Mouse (Mus musculus): ENCODE data around the gene Ccdc173. TPM values are rescaled to one million over a fixed set of nuclear protein-coding genes. Genes with fewer than 3 reads are reported as not detected.

Ccdc173 gene
- polyA plus RNA-seq, 1 experiment from 2014 or later: 3.0 TPM

GRCm38 (mm10) chr2:69716483-69716882 is 72.9 kb downstream of the Ccdc173 start:
- Histone ChIP-seq H3K27ac (no peak overlapping the region), H3K9ac (replicated peaks) (no peak overlapping the region), H3K27me3 (0 out of 2 replicates have a peak, but pooled peaks cover 3% of the 10 kb centered on the region), H3K4me3 (replicated peaks) (no peak overlapping the region), H3K36me3 (no peaks in the 10 kb centered on the region), H3K9me3 (no peaks in the 10 kb centered on the region), H3K4me1 (replicated peaks) (peaks cover 4% of the 10 kb centered on the region; the same call in 1 of the 2 replicates), H3K4me2 (no peak overlapping the region)
- WGBS: 71% methylated on average over 3 of the region's 3 CpGs
- no peak for ATAC-seq (ENCODE audit: insufficient number of reproducible peaks, insufficient read depth, low FRiP score, low TSS enrichment, low read depth)

- H3K9me3 ChIP-seq: no peaks in the 10 kb centered on the region
- peaks cover 4% of the 10 kb centered on the region; the same call in 1 of the 2 replicates for H3K4me1 ChIP-seq (replicated peaks)
- H3K4me3 ChIP-seq (replicated peaks): no peak overlapping the region
- no peak overlapping the region for H3K27ac ChIP-seq
- no peak for ATAC-seq (ENCODE audit: insufficient number of reproducible peaks, insufficient read depth, low FRiP score, low TSS enrichment, low read depth)
- H3K27me3 ChIP-seq: 0 out of 2 replicates have a peak, but pooled peaks cover 3% of the 10 kb centered on the region
- 73% methylated on average over 5 of the region's 5 CpGs for whole genome bisulfite sequencing
- no peaks in the 10 kb centered on the region; the same call in 1 of the 2 replicates for H3K36me3 ChIP-seq
- no peak overlapping the region for H3K9ac ChIP-seq (replicated peaks)
- no peak overlapping the region for H3K4me2 ChIP-seq
Observed at GRCm38 (mm10) chr2:69714126-69714525, 75.2 kb downstream of the Ccdc173 start.

- peak; percentile 29; the same call in 1 of the 2 replicates for ATAC-seq (ENCODE audit: insufficient number of reproducible peaks, insufficient read depth, low FRiP score, low TSS enrichment, low read depth)
- peak overlapping the region; percentile 76 for H3K4me2 ChIP-seq
- no peaks in the 10 kb centered on the region; the same call in 1 of the 2 replicates for H3K36me3 ChIP-seq
- 0 out of 2 replicates have a peak, but pooled peaks cover 3% of the 10 kb centered on the region for H3K27me3 ChIP-seq
- no peak overlapping the region for H3K9ac ChIP-seq (replicated peaks)
- H3K4me3 ChIP-seq (replicated peaks): peak overlapping the region; percentile 80
- no peak overlapping the region for H3K27ac ChIP-seq
- WGBS: 34% methylated on average over 4 of the region's 4 CpGs
- H3K4me1 ChIP-seq (replicated peaks): peaks cover 4% of the 10 kb centered on the region; the same call in 1 of the 2 replicates
- H3K9me3 ChIP-seq: no peaks in the 10 kb centered on the region
Observed at GRCm38 (mm10) chr2:69713626-69714014, 75.8 kb downstream of the Ccdc173 start.

GRCm38 (mm10) chr2:69712981-69713625 is 76.3 kb downstream of the Ccdc173 start, which contains the start of gene Fastkd1:
Gene Fastkd1 (minus strand): TSS chr2:69713516.
- Histone ChIP-seq H3K9me3 (no peaks in the 10 kb centered on the region), H3K27ac (peak within 1 kb of the TSS; percentile 50; the same call in 1 of the 2 replicates), H3K9ac (replicated peaks) (peak within 1 kb of the TSS; percentile 71), H3K4me2 (peak within 1 kb of the TSS; percentile 76), H3K4me1 (replicated peaks) (peaks cover 4% of the 10 kb centered on the region; the same call in 1 of the 2 replicates), H3K27me3 (0 out of 2 replicates have a peak, but pooled peaks cover 3% of the 10 kb centered on the region), H3K4me3 (replicated peaks) (peak within 1 kb of the TSS; percentile 80), H3K36me3 (no peaks in the 10 kb centered on the region; the same call in 1 of the 2 replicates)
- ATAC-seq (ENCODE audit: insufficient number of reproducible peaks, insufficient read depth, low FRiP score, low TSS enrichment, low read depth): peak; percentile 98
- under 1% methylated on average over 39 of the region's 39 CpGs for WGBS

GRCm38 (mm10) chr2:69712171-69712570 is 77.2 kb downstream of the Ccdc173 start:
- WGBS: 91% methylated on average over 14 of the region's 14 CpGs
- peaks cover 8% of the 10 kb centered on the region; the same call in 1 of the 2 replicates for H3K36me3 ChIP-seq
- no peaks in the 10 kb centered on the region for H3K9me3 ChIP-seq
- H3K27ac ChIP-seq: no peak overlapping the region
- no peak overlapping the region for H3K4me2 ChIP-seq
- no peak overlapping the region for H3K4me3 ChIP-seq (replicated peaks)
- H3K4me1 ChIP-seq (replicated peaks): peaks cover 4% of the 10 kb centered on the region; the same call in 1 of the 2 replicates
- H3K9ac ChIP-seq (replicated peaks): no peak overlapping the region
- H3K27me3 ChIP-seq: 0 out of 2 replicates have a peak, but pooled peaks cover 3% of the 10 kb centered on the region
- no peak for ATAC-seq (ENCODE audit: insufficient number of reproducible peaks, insufficient read depth, low FRiP score, low TSS enrichment, low read depth)

Other genes starting within 250 kb of the Ccdc173 start
- not detected in 2 replicates for gene Lrp2, start 203.5 kb downstream of the Ccdc173 start, polyA plus RNA-seq (2016; fragmentation: Nextera tagmentation; extraction: Ambion mirVana)
- 22.4 and 25.6 TPM in 2 replicates for gene Bbs5, start 142.4 kb downstream of the Ccdc173 start, polyA plus RNA-seq (2016; fragmentation: Nextera tagmentation; extraction: Ambion mirVana)
- gene Klhl41, start 119.5 kb downstream of the Ccdc173 start, polyA plus RNA-seq (2016; fragmentation: Nextera tagmentation; extraction: Ambion mirVana): 13.9 and 14.7 TPM in 2 replicates
- 12.1 and 14.5 TPM in 2 replicates for gene Fastkd1, start 76.1 kb downstream of the Ccdc173 start, polyA plus RNA-seq (2016; fragmentation: Nextera tagmentation; extraction: Ambion mirVana)
- gene Ppig, start 67.0 kb downstream of the Ccdc173 start, polyA plus RNA-seq (2016; fragmentation: Nextera tagmentation; extraction: Ambion mirVana): 168 and 176 TPM in 2 replicates
- 28.3 and 28.4 TPM in 2 replicates for gene Phospho2, start within 50 bp of the Ccdc173 start, polyA plus RNA-seq (2016; fragmentation: Nextera tagmentation; extraction: Ambion mirVana)
- 35.6 and 37.5 TPM in 2 replicates for gene Klhl23, start 32.4 kb upstream of the Ccdc173 start, polyA plus RNA-seq (2016; fragmentation: Nextera tagmentation; extraction: Ambion mirVana)
- gene Ssb, start 72.0 kb upstream of the Ccdc173 start, polyA plus RNA-seq (2016; fragmentation: Nextera tagmentation; extraction: Ambion mirVana): 365 and 413 TPM in 2 replicates
- gene Mettl5, start 96.0 kb upstream of the Ccdc173 start, polyA plus RNA-seq (2016; fragmentation: Nextera tagmentation; extraction: Ambion mirVana): 37.6 and 40.3 TPM in 2 replicates
- 15.8 and 19.1 TPM in 2 replicates for gene Ubr3, start 107.7 kb upstream of the Ccdc173 start, polyA plus RNA-seq (2016; fragmentation: Nextera tagmentation; extraction: Ambion mirVana)
- gene Myo3b, start 249.6 kb upstream of the Ccdc173 start, polyA plus RNA-seq (2016; fragmentation: Nextera tagmentation; extraction: Ambion mirVana): not detected in 2 replicates

Data from limb, embryonic 12.5 days (tissue).